Mouse (Mus musculus) embryonic stem cell, embryonic (primary cell): Measurements from ENCODE around the gene Lmln.
"Not testable (repeated sequence)": the region's sequence is repeated elsewhere in the genome, so short reads cannot be mapped to it uniquely, and the experiment has no call there.

Source experiments
- CTCF ChIA-PET, 4 experiments: fragments of 300-600 bp in 2 of 4; fragments of 350-600 bp in 2 of 4; sonication (Branson Sonifier 250); formaldehyde crosslinking; loops; one replicate each; lab custom pipeline; 2022; ENCODE audit warnings: inconsistent platforms in 2 of 4; lab: Charles Lee
- POLR2A ChIA-PET, 4 experiments: fragments of 300-600 bp in 2 of 4; fragments of 350-600 bp in 2 of 4; sonication (Branson Sonifier 250); formaldehyde crosslinking; loops; one replicate each; lab custom pipeline; 2022; ENCODE audit warnings: antibody characterized with exemption in 4 of 4, inconsistent platforms in 1 of 4; lab: Charles Lee

Gene Lmln

GRCm38 (mm10) chr16:33048686-33049085, 13.6 kb upstream of the Lmln start:
- POLR2A ChIA-PET: interaction anchor here in 3 of 4 experiments (0.8 to 10.2 kb wide), 7 partner anchors 8 to 25 kb away, joined by 3 to 124 read pairs (median 14); partner anchors contain the start of genes Iqcg (in 3 of the 3), Rpl35a (in 3 of the 3) and Lmln (in 2 of the 3)

GRCm38 (mm10) chr16:33049809-33050208, 12.5 kb upstream of the Lmln start:
- POLR2A ChIA-PET: interaction anchor here in 3 of 4 experiments (0.5 to 10.2 kb wide), 8 partner anchors 7 to 209 kb away, joined by 3 to 124 read pairs (median 3); partner anchors contain the start of genes Lmln (in 2 of the 3), Fyttd1 (in 1 of the 3), Iqcg (in 1 of the 3) and Rpl35a (in 1 of the 3)
- CTCF ChIA-PET: interaction anchor here in 2 of 4 experiments (0.5 to 1.2 kb wide), 5 partner anchors 26 to 334 kb away, joined by 3 to 5 read pairs (median 3); no protein-coding TSS in a partner anchor

More at GRCm38 (mm10) chr16:33048686-33049085, 13.6 kb upstream of the Lmln start:
- CTCF ChIA-PET: interaction anchor here in 1 of 4 experiments (2.8 kb wide), 1 partner anchor 25 kb away, joined by 10 read pairs; no protein-coding TSS in a partner anchor

- ChIA-PET CTCF (interaction anchor here in 1 of 4 experiments (0.6 kb wide), 1 partner anchor 419 kb away, joined by 5 read pairs; no protein-coding TSS in a partner anchor), POLR2A (interaction anchor here in 2 of 4 experiments (0.6 to 2.0 kb wide), 6 partner anchors 9 to 620 kb away, joined by 3 to 9 read pairs (median 3); partner anchors contain the start of gene Lmln (in 2 of the 2))
Measured at GRCm38 (mm10) chr16:33053141-33053540, 9.2 kb upstream of the Lmln start.

GRCm38 (mm10) chr16:33054927-33055326, 7.4 kb upstream of the Lmln start:
- CTCF ChIA-PET: not testable (repeated sequence)
- POLR2A ChIA-PET: interaction anchor here (0.6 to 10.5 kb wide), 22 partner anchors 7 to 811 kb away, joined by 3 to 189 read pairs (median 7); partner anchors contain the start of genes Lmln (in 1 of the 4) and Snx4 (in 1 of the 4)

GRCm38 (mm10) chr16:33055655-33056054, 6.7 kb upstream of the Lmln start:
- POLR2A ChIA-PET: interaction anchor here (0.6 to 10.5 kb wide), 180 partner anchors 7 to 1640 kb away, joined by 3 to 189 read pairs (median 4); partner anchors contain the start of genes Osbpl11 (in 3 of the 4), Lrch3 (in 2 of the 4), Cep19 (in 1 of the 4) and Fbxo45 (in 1 of the 4)
- CTCF ChIA-PET: interaction anchor here (0.6 to 2.0 kb wide), 6 partner anchors 32 to 1477 kb away, joined by 3 to 13 read pairs (median 4); no protein-coding TSS in a partner anchor

GRCm38 (mm10) chr16:33056095-33056785, 6.1 kb upstream of the Lmln start, which contains the start of the genes Iqcg and Rpl35a:
Gene Iqcg (minus strand): TSS chr16:33056218.
Gene Rpl35a (plus strand): TSS chr16:33056453.
- ChIA-PET CTCF (interaction anchor here (0.6 to 2.0 kb wide), 8 partner anchors 32 to 1476 kb away, joined by 3 to 13 read pairs (median 4); no protein-coding TSS in a partner anchor), POLR2A (interaction anchor here (0.5 to 10.5 kb wide), 222 partner anchors 8 to 1640 kb away, joined by 3 to 189 read pairs (median 4); partner anchors contain the start of genes Osbpl11 (in 3 of the 4), Lrch3 (in 2 of the 4), Tnk2 (in 2 of the 4) and Cep19 (in 1 of the 4))

GRCm38 (mm10) chr16:33056786-33057185, 5.5 kb upstream of the Lmln start:
- ChIA-PET POLR2A (interaction anchor here (0.5 to 10.5 kb wide), 137 partner anchors 7 to 922 kb away, joined by 3 to 189 read pairs (median 4); partner anchors contain the start of genes Osbpl11 (in 3 of the 4), Tnk2 (in 2 of the 4), Ubxn7 (in 2 of the 4) and Fbxo45 (in 1 of the 4)), CTCF (interaction anchor here in 2 of 4 experiments (0.6 to 2.0 kb wide), 3 partner anchors 33 to 360 kb away, joined by 3 to 13 read pairs (median 3); no protein-coding TSS in a partner anchor)

- CTCF ChIA-PET: interaction anchor here (0.6 to 1.2 kb wide), 5 partner anchors 34 to 816 kb away, joined by 3 to 7 read pairs (median 4); no protein-coding TSS in a partner anchor
Measured at GRCm38 (mm10) chr16:33058033-33058432, 4.3 kb upstream of the Lmln start.

GRCm38 (mm10) chr16:33058656-33059055, 3.7 kb upstream of the Lmln start:
- CTCF ChIA-PET: interaction anchor here in 1 of 4 experiments (0.6 to 1.2 kb wide), 2 partner anchors 35 to 150 kb away, joined by 3 to 7 read pairs; no protein-coding TSS in a partner anchor
- POLR2A ChIA-PET: interaction anchor here in 3 of 4 experiments (0.6 to 10.5 kb wide), 14 partner anchors 11 to 321 kb away, joined by 3 to 189 read pairs (median 6); no protein-coding TSS in a partner anchor

More at GRCm38 (mm10) chr16:33058033-33058432, 4.3 kb upstream of the Lmln start:
- POLR2A ChIA-PET: interaction anchor here in 3 of 4 experiments (0.6 to 10.5 kb wide), 26 partner anchors 12 to 322 kb away, joined by 3 to 189 read pairs (median 8); partner anchors contain the start of genes Osbpl11 (in 2 of the 3) and Snx4 (in 1 of the 3)

GRCm38 (mm10) chr16:33059471-33059870, 2.9 kb upstream of the Lmln start:
- CTCF ChIA-PET: no interaction called here
- POLR2A ChIA-PET: interaction anchor here in 2 of 4 experiments (0.7 to 10.5 kb wide), 6 partner anchors 10 to 36 kb away, joined by 3 to 189 read pairs (median 4); no protein-coding TSS in a partner anchor

GRCm38 (mm10) chr16:33060926-33061325, 1.4 kb upstream of the Lmln start:
- POLR2A ChIA-PET: interaction anchor here (0.6 to 10.5 kb wide), 21 partner anchors 11 to 1475 kb away, joined by 3 to 189 read pairs (median 3); partner anchors contain the start of gene Osbpl11 (in 1 of the 4)

GRCm38 (mm10) chr16:33061400-33061799, 921 bp upstream of the Lmln start:
- POLR2A ChIA-PET: interaction anchor here (0.5 to 10.5 kb wide), 31 partner anchors 7 to 1476 kb away, joined by 3 to 189 read pairs (median 4); partner anchors contain the start of genes Osbpl11 (in 1 of the 4) and Snx4 (in 1 of the 4)
- CTCF ChIA-PET: interaction anchor here (0.5 to 1.3 kb wide), 4 partner anchors 10 to 403 kb away, joined by 3 to 5 read pairs (median 4); no protein-coding TSS in a partner anchor

More at GRCm38 (mm10) chr16:33060926-33061325, 1.4 kb upstream of the Lmln start:
- CTCF ChIA-PET: interaction anchor here in 3 of 4 experiments (0.5 to 1.3 kb wide), 3 partner anchors 106 to 402 kb away, joined by 3 to 5 read pairs (median 4); no protein-coding TSS in a partner anchor

GRCm38 (mm10) chr16:33062682-33063131, 386 bp downstream of the Lmln start:
- ChIA-PET CTCF (interaction anchor here in 3 of 4 experiments (0.5 to 1.2 kb wide), 3 partner anchors 8 to 197 kb away, joined by 3 to 4 read pairs (median 3); no protein-coding TSS in a partner anchor), POLR2A (interaction anchor here (0.5 to 10.5 kb wide), 38 partner anchors 8 to 740 kb away, joined by 3 to 189 read pairs (median 3); partner anchors contain the start of gene Osbpl11 (in 2 of the 4))

- ChIA-PET POLR2A (interaction anchor here in 3 of 4 experiments (0.5 to 10.5 kb wide), 27 partner anchors 7 to 739 kb away, joined by 3 to 189 read pairs (median 3); partner anchors contain the start of gene Osbpl11 (in 1 of the 3)), CTCF (interaction anchor here in 1 of 4 experiments (0.5 kb wide), 1 partner anchor 40 kb away, joined by 4 read pairs; no protein-coding TSS in a partner anchor)
Measured at GRCm38 (mm10) chr16:33063267-33063666, 946 bp downstream of the Lmln start.

- CTCF ChIA-PET: no interaction called here
- POLR2A ChIA-PET: interaction anchor here in 3 of 4 experiments (0.6 to 10.5 kb wide), 7 partner anchors 9 to 46 kb away, joined by 3 to 189 read pairs (median 3); partner anchors contain the start of genes Iqcg (in 3 of the 3) and Rpl35a (in 2 of the 3)
Measured at GRCm38 (mm10) chr16:33064636-33065035, 2.3 kb downstream of the Lmln start.

- CTCF ChIA-PET: interaction anchor here in 3 of 4 experiments (0.6 to 1.0 kb wide), 9 partner anchors 8 to 830 kb away, joined by 3 to 9 read pairs (median 3); partner anchors contain the start of gene Lmln (in 1 of the 3)
- POLR2A ChIA-PET: interaction anchor here (0.6 to 11.9 kb wide), 11 partner anchors 9 to 814 kb away, joined by 3 to 189 read pairs (median 4); partner anchors contain the start of genes Iqcg (in 3 of the 4), Rpl35a (in 3 of the 4), Lmln (in 2 of the 4) and Osbpl11 (in 1 of the 4)
Measured at GRCm38 (mm10) chr16:33070928-33071327, 8.6 kb downstream of the Lmln start.
